Mouse (Mus musculus) Patski (cell line): ENCODE measurements around the gene H2-T22. TPM values are rescaled to one million over a fixed set of nuclear protein-coding genes. Genes with fewer than 3 reads are reported as not detected.

Source experiments
- ATAC-seq: fragments of 100-300 bp; one replicate; pipeline ENCODE4 v1.8.0; 2021
- CTCF ChIA-PET: fragments of 350-600 bp; sonication (Branson Sonifier 250); formaldehyde crosslinking; loops from one replicate; lab custom pipeline; 2022; ENCODE audit warnings: inconsistent platforms; lab: Charles Lee
- POLR2A ChIA-PET: fragments of 350-600 bp; sonication (Branson Sonifier 250); formaldehyde crosslinking; loops from one replicate; lab custom pipeline; 2022; ENCODE audit warnings: antibody characterized with exemption, inconsistent platforms; lab: Charles Lee
- DNase-seq: peaks from one replicate; pipeline ENCODE4 v3.0.0-alpha.2; 2011; ENCODE audit warnings: low read depth, low spot score
- H3K27me3 ChIP-seq: fragments of 371-371 bp; one replicate; pipeline ENCODE4 v1.5.1; 2021
- CTCF ChIP-seq: fragments of 100-300 bp; IDR thresholded peaks from one replicate; pipeline ENCODE4 v1.5.1; 2021
- in situ Hi-C: fragments of 300-500 bp; cut with MboI; formaldehyde crosslinking; loops from 3 replicates; pipeline ENCODE4 v1.11.1; 2018; ENCODE audit warnings: low pct_unique_long_range_greater_than_20kb, mixed read lengths
- polyA plus RNA-seq: library from polyadenylated mRNA; unstranded; gene quantifications from one replicate; pipeline ENCODE4 v1.2.3, GENCODE M21; 2021

The H2-T22 gene
- polyA plus RNA-seq, 1 experiment from 2014 or later = 24.8 TPM

GRCm38 (mm10) chr17:36028879-36029619, 13.5 kb downstream of the H2-T22 start:
- in situ Hi-C loops = no loop called here
- no peaks in the 10 kb centered on the region for H3K27me3 ChIP-seq
- ATAC-seq (no peak), DNase-seq (no peak)
- no peak for TF ChIP-seq CTCF
- POLR2A ChIA-PET = no interaction called here
- CTCF ChIA-PET = interaction anchor here (0.8 to 1.8 kb wide), 2 partner anchors 31 to 35 kb away, joined by 3 to 5 read pairs; no protein-coding TSS in a partner anchor

- no peaks in the 10 kb centered on the region for H3K27me3 ChIP-seq
- in situ Hi-C loops = no loop called here
- CTCF ChIA-PET = interaction anchor here (1.4 to 1.8 kb wide), 2 partner anchors 34 kb away, joined by 3 to 5 read pairs; no protein-coding TSS in a partner anchor
- ATAC-seq (no peak), DNase-seq (no peak)
- POLR2A ChIA-PET = no interaction called here
- no peak for TF ChIP-seq CTCF
Measured at GRCm38 (mm10) chr17:36027663-36028062, 14.9 kb downstream of the H2-T22 start.

- POLR2A ChIA-PET = no interaction called here
- no peaks in the 10 kb centered on the region for H3K27me3 ChIP-seq
- TF ChIP-seq CTCF = no peak
- DNase-seq (no peak), ATAC-seq (no peak)
- CTCF ChIA-PET = interaction anchor here (1.4 kb wide), 2 partner anchors 21 to 32 kb away, joined by 3 to 5 read pairs; no protein-coding TSS in a partner anchor
- in situ Hi-C loops = no loop called here
Measured at GRCm38 (mm10) chr17:36025901-36026300, 16.6 kb downstream of the H2-T22 start.

- ChIA-PET CTCF (interaction anchor here (1.4 to 3.0 kb wide), 3 partner anchors 20 to 31 kb away, joined by 3 to 8 read pairs (median 5); no protein-coding TSS in a partner anchor), POLR2A (no interaction called here)
- no peaks in the 10 kb centered on the region for H3K27me3 ChIP-seq
- no peak for ATAC-seq
- TF ChIP-seq CTCF = no peak
- in situ Hi-C loops = no loop called here
- DNase-seq = no peak
Measured at GRCm38 (mm10) chr17:36025197-36025596, 17.4 kb downstream of the H2-T22 start.

- in situ Hi-C loops = no loop called here
- DNase-seq (no peak), ATAC-seq (no peak)
- TF ChIP-seq CTCF = no peak
- ChIA-PET CTCF (interaction anchor here (1.1 to 3.0 kb wide), 3 partner anchors 20 to 30 kb away, joined by 3 to 8 read pairs (median 5); no protein-coding TSS in a partner anchor), POLR2A (no interaction called here)
- H3K27me3 ChIP-seq = no peaks in the 10 kb centered on the region
Measured at GRCm38 (mm10) chr17:36023710-36024654, 18.6 kb downstream of the H2-T22 start.

- H3K27me3 ChIP-seq = no peaks in the 10 kb centered on the region
- in situ Hi-C loops = no loop called here
- ChIA-PET POLR2A (no interaction called here), CTCF (interaction anchor here (3.0 kb wide), 1 partner anchor 26 kb away, joined by 8 read pairs; no protein-coding TSS in a partner anchor)
- TF ChIP-seq CTCF = no peak
- DNase-seq (no peak), ATAC-seq (no peak)
Measured at GRCm38 (mm10) chr17:36022922-36023321, 19.6 kb downstream of the H2-T22 start.

GRCm38 (mm10) chr17:36022098-36022497, 20.4 kb downstream of the H2-T22 start:
- no peak for DNase-seq
- ChIA-PET POLR2A (no interaction called here), CTCF (interaction anchor here (1.6 to 4.4 kb wide), 2 partner anchors 20 to 39 kb away, joined by 4 to 44 read pairs; no protein-coding TSS in a partner anchor)
- ATAC-seq = no peak
- no peaks in the 10 kb centered on the region for H3K27me3 ChIP-seq
- no peak for TF ChIP-seq CTCF
- in situ Hi-C loops = no loop called here

- no peaks in the 10 kb centered on the region for H3K27me3 ChIP-seq
- ChIA-PET POLR2A (no interaction called here), CTCF (interaction anchor here (1.3 to 4.4 kb wide), 5 partner anchors 10 to 40 kb away, joined by 3 to 44 read pairs (median 5); no protein-coding TSS in a partner anchor)
- TF ChIP-seq CTCF = no peak
- in situ Hi-C loops = no loop called here
- no peak for DNase-seq
- no peak for ATAC-seq
Measured at GRCm38 (mm10) chr17:36021309-36021708, 21.2 kb downstream of the H2-T22 start.

GRCm38 (mm10) chr17:36020191-36021073, 22.1 kb downstream of the H2-T22 start, which contains the start of gene H2-T24:
TSS of gene H2-T24 (minus strand) at chr17:36020560.
- in situ Hi-C loops = no loop called here
- POLR2A ChIA-PET = interaction anchor here (2.9 kb wide), 1 partner anchor 15 kb away, joined by 9 read pairs; no protein-coding TSS in a partner anchor
- peak; percentile 69 for TF ChIP-seq CTCF
- CTCF ChIA-PET = interaction anchor here (0.8 to 4.4 kb wide), 7 partner anchors 11 to 41 kb away, joined by 3 to 44 read pairs (median 4); no protein-coding TSS in a partner anchor
- no peak for DNase-seq
- peak; percentile 68 for ATAC-seq
- no peaks in the 10 kb centered on the region for H3K27me3 ChIP-seq
